Mouse (Mus musculus) liver, adult (tissue): ENCODE measurements around the gene Iqcj.

Experiments
- GATA4 ChIP-seq: IDR thresholded peaks from 2 replicates; pipeline ENCODE4 v1.6.1; 2014; ENCODE audit warnings: mild to moderate bottlenecking, low read length; ENCODE audit not compliant: insufficient replicate concordance

Iqcj gene

DNA sequence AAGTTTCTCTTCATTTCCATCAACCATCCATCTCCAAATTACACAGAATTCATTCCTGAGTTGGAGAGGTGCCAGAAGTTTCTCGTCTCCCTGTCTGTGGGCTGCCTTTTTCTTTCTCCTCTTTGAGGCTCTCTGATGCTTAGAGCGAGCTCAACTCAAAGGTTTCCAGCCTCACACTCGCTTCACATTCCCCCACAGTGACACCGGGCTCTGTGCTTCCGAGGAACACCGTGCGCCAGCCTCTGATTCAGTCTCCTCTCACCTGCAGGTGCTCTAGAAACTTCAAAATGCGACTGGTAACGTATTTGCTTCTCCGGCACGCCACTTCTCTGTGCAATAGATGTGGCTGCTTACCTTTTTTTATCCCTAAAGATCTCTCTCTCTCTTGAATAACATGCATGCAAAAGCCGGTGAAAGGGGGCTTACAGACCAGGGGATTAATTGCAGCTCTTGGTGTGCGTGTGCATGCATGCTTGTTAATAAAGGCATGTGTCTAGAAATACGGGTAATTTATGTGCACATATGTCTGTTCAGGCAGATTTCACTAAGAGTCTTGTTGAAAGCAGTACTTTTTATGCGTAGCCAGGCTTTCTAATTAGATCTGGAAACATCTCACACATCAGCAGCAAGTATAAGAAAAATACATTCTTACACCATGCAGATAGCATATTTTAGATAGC, at the start of gene Iqcj, which contains the start of gene Iqschfp:
Gene Iqcj, plus strand, starts transcription at position 195 of the 680 bp plus-strand sequence.
Gene Iqschfp, plus strand, starts transcription at position 207 of the 680 bp plus-strand sequence.
- TF ChIP-seq GATA4, result no peak

DNA sequence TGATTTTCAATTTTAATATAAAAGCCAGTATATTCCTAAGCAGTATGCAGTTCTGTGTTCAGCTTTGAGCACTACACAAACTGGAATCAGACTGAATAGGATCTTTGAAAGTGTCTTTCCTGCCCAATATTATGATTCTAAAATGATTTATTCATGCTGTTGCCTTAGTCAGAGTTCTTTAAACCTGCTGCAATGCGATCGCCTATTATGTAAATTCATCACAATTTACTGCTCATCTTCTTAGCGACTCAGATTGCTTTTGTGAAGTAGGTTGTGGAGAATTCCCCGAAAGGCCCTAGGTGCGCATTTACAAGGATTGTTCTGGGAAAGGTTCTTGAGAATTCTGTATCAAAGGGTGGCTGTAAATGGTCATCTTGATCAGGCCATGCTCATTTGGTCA, 39.6 kb upstream of the Iqcj start:
- no peak for TF ChIP-seq GATA4

- no peak for TF ChIP-seq GATA4
Observed at GRCm38 (mm10) chr3:67861524-67861923, 30.5 kb upstream of the Iqcj start.

GRCm38 (mm10) chr3:67867420-67868065, 24.5 kb upstream of the Iqcj start:
- TF ChIP-seq GATA4, result no peak

GRCm38 (mm10) chr3:67869424-67869823, 22.6 kb upstream of the Iqcj start:
- TF ChIP-seq GATA4, result no peak

DNA sequence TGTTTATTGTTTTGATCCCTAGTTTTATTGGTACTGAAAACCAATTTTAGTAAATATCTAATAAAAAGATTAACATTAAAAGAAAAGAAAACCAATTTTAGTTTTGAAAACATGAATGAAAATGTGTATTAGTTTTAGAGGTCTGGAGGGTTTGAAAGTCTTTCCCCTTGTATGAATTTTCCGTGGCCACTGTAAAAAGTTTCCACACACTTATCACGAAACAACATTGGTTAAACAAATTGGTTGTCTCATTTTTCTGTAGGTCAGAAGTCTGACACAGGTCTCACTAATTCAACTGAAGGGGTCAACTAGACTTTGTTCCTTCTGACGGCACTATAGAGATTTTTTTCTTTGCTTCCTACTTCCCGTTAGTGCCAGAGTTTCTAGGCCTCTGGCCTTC, 14.8 kb upstream of the Iqcj start:
- no peak for TF ChIP-seq GATA4

DNA sequence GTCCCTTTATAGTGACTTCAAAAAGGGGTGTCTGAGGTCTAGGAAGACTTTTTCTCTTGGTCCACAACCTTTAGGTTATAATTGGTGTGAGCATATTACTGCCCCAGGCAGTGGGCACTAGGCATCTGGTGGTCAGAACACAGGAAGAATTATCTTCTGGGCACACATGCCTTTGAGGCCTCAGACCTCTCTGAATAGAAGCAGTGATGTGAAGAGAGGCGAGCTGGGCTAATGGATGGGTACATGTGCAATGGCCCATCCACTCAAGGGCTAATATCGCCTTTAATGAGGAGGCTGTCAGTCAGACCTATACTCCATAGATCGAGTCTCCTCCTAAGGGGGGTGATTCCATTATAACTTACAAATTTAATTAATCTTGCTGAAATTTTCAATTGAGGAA, 7.7 kb upstream of the Iqcj start:
- TF ChIP-seq GATA4, result no peak

GRCm38 (mm10) chr3:67886176-67886575, 5.8 kb upstream of the Iqcj start:
- no peak for TF ChIP-seq GATA4

DNA sequence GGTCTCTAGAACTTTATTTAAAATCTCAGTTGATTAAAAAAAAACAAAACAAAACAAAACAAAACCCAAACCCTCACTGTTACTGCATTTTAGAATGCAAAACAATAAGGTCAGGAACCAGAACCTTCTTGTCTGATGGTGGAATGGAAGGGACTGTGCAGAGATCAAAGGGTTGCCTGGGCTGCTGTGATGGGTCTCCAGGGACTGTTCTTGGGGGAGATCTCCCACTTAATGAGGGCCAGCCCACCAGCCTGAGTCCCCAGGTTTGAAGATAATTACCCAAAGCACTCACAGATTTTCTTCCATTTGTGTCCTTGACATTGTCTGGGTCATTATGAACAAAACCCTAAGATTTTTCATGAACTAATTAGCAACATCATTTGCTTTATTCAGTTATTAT, 4.8 kb upstream of the Iqcj start:
- no peak for TF ChIP-seq GATA4

GRCm38 (mm10) chr3:67892768-67893167, 748 bp downstream of the Iqcj start:
- no peak for TF ChIP-seq GATA4

GRCm38 (mm10) chr3:67902517-67902916, 10.5 kb downstream of the Iqcj start:
- no peak for TF ChIP-seq GATA4

DNA sequence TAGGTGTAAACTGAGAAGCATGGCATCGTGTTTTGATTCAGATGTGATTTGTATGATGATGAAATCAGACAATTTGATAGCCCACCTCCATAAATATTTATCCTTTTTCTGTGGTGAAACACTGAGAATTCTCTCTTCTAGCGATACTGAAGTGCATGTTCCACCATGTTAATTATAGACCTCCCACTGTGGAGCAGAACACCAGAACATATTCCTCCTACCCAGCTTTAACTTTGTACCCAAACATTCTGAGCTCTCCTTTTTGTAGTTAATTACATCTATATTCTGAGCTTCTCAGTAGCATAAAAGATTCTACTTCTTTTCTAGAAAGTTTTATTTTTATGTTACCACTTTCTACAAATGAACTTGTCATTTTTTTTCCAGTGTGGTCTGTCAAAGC, 16.6 kb downstream of the Iqcj start:
- no peak for TF ChIP-seq GATA4

- no peak for TF ChIP-seq GATA4
Observed at GRCm38 (mm10) chr3:67918098-67918497, 26.1 kb downstream of the Iqcj start.

GRCm38 (mm10) chr3:67918634-67919259, 26.7 kb downstream of the Iqcj start:
- TF ChIP-seq GATA4, result no peak

DNA sequence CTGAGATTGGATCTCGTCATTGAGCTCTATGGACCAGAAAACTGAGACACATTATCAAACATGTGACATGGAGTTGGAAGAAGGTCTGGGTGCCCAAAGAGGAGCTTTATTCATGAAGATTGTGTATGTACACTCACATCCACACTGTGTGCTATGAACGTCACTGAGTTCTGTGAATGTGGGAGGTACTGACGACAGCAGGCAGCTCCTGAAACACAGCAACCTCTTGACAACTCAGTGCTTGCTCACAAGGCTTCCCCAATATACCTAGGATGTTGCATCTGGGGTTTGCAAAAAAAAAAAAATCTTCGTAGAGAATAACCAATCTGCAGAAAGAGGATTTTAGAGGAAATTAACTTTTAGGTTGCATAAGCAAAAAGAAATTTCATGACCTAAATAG, 31.1 kb downstream of the Iqcj start:
- TF ChIP-seq GATA4, result no peak

- TF ChIP-seq GATA4, result no peak
Observed at GRCm38 (mm10) chr3:67925453-67925852, 33.4 kb downstream of the Iqcj start.
